Mouse (Mus musculus): ENCODE results near the gene Mboat2.

Gene Mboat2

GRCm38 (mm10) chr12:24898226-24898625, 67.5 kb downstream of the Mboat2 start:
- no peak for DNase-seq (ENCODE audit: low spot score)

- DNase-seq (ENCODE audit: low spot score), result no peak
Measured at GRCm38 (mm10) chr12:24899636-24900035, 69.0 kb downstream of the Mboat2 start.

GRCm38 (mm10) chr12:24902736-24903135, 72.1 kb downstream of the Mboat2 start:
- no peak for DNase-seq (ENCODE audit: low spot score)

- no peak for DNase-seq (ENCODE audit: low spot score)
Measured at GRCm38 (mm10) chr12:24907894-24908293, 77.2 kb downstream of the Mboat2 start.

GRCm38 (mm10) chr12:24909679-24910078, 79.0 kb downstream of the Mboat2 start:
- no peak for DNase-seq (ENCODE audit: low spot score)

GRCm38 (mm10) chr12:24912174-24912573, 81.5 kb downstream of the Mboat2 start:
- DNase-seq (ENCODE audit: low spot score), result no peak

- no peak for DNase-seq (ENCODE audit: low spot score)
Measured at GRCm38 (mm10) chr12:24912876-24913275, 82.2 kb downstream of the Mboat2 start.

GRCm38 (mm10) chr12:24918575-24919262, 88.0 kb downstream of the Mboat2 start:
- DNase-seq (ENCODE audit: low spot score), result no peak

GRCm38 (mm10) chr12:24920861-24921260, 90.2 kb downstream of the Mboat2 start:
- DNase-seq (ENCODE audit: low spot score), result no peak

- no peak for DNase-seq (ENCODE audit: low spot score)
Measured at GRCm38 (mm10) chr12:24924003-24924402, 93.3 kb downstream of the Mboat2 start.

- DNase-seq (ENCODE audit: low spot score), result no peak
Measured at GRCm38 (mm10) chr12:24925276-24925675, 94.6 kb downstream of the Mboat2 start.

- no peak for DNase-seq (ENCODE audit: low spot score)
Measured at GRCm38 (mm10) chr12:24925684-24926083, 95.0 kb downstream of the Mboat2 start.

- DNase-seq (ENCODE audit: low spot score), result no peak
Measured at GRCm38 (mm10) chr12:24928051-24928748, 97.5 kb downstream of the Mboat2 start.

- no peak for DNase-seq (ENCODE audit: low spot score)
Measured at GRCm38 (mm10) chr12:24929043-24929442, 98.4 kb downstream of the Mboat2 start.

- no peak for DNase-seq (ENCODE audit: low spot score)
Measured at GRCm38 (mm10) chr12:24930760-24931159, 100.1 kb downstream of the Mboat2 start.

GRCm38 (mm10) chr12:24932120-24932519, 101.4 kb downstream of the Mboat2 start:
- DNase-seq (ENCODE audit: low spot score), result no peak

- DNase-seq (ENCODE audit: low spot score), result no peak
Measured at GRCm38 (mm10) chr12:24933206-24933775, 102.6 kb downstream of the Mboat2 start.

- peak; percentile 58 for DNase-seq (ENCODE audit: low spot score)
Measured at GRCm38 (mm10) chr12:24933996-24934395, 103.3 kb downstream of the Mboat2 start.

GRCm38 (mm10) chr12:24936281-24936680, 105.6 kb downstream of the Mboat2 start:
- no peak for DNase-seq (ENCODE audit: low spot score)

- no peak for DNase-seq (ENCODE audit: low spot score)
Measured at GRCm38 (mm10) chr12:24939372-24939771, 108.7 kb downstream of the Mboat2 start.

- DNase-seq (ENCODE audit: low spot score), result no peak
Measured at GRCm38 (mm10) chr12:24942619-24943287, 112.1 kb downstream of the Mboat2 start.

- DNase-seq (ENCODE audit: low spot score), result peak; percentile 38
Measured at GRCm38 (mm10) chr12:24943427-24943826, 112.7 kb downstream of the Mboat2 start.

GRCm38 (mm10) chr12:24944597-24944996, 113.9 kb downstream of the Mboat2 start:
- DNase-seq (ENCODE audit: low spot score), result no peak

All from testis, postnatal 10 days (tissue).